Mouse (Mus musculus): Measurements from ENCODE around the gene Lca5.

The Lca5 gene

GRCm38 (mm10) chr9:83389570-83389969, 51.4 kb downstream of the Lca5 start:
- in situ Hi-C loops (cut with MseI, MboI) = loop anchor here in 1 of 2 experiments (10.0 kb wide), 1 partner anchor 215 kb away; no protein-coding TSS in a partner anchor

- in situ Hi-C loops (cut with MseI, MboI) = loop anchor here in 1 of 2 experiments (10.0 kb wide), 1 partner anchor 218 kb away; no protein-coding TSS in a partner anchor
Observed at GRCm38 (mm10) chr9:83386264-83386855, 54.6 kb downstream of the Lca5 start.

- in situ Hi-C loops (cut with MseI, MboI) = loop anchor here in 1 of 2 experiments (10.0 kb wide), 1 partner anchor 220 kb away; no protein-coding TSS in a partner anchor
Observed at GRCm38 (mm10) chr9:83385301-83385700, 55.6 kb downstream of the Lca5 start.

- in situ Hi-C loops (cut with MseI, MboI) = loop anchor here in 1 of 2 experiments (10.0 kb wide), 1 partner anchor 222 kb away; no protein-coding TSS in a partner anchor
Observed at GRCm38 (mm10) chr9:83383235-83383634, 57.7 kb downstream of the Lca5 start.

GRCm38 (mm10) chr9:83382775-83383174, 58.2 kb downstream of the Lca5 start:
- in situ Hi-C loops (cut with MseI, MboI) = loop anchor here in 1 of 2 experiments (10.0 kb wide), 1 partner anchor 222 kb away; no protein-coding TSS in a partner anchor

GRCm38 (mm10) chr9:83381317-83381716, 59.6 kb downstream of the Lca5 start:
- in situ Hi-C loops (cut with MseI, MboI) = loop anchor here in 1 of 2 experiments (10.0 kb wide), 1 partner anchor 223 kb away; no protein-coding TSS in a partner anchor

GRCm38 (mm10) chr9:83379661-83380060, 61.3 kb downstream of the Lca5 start:
- in situ Hi-C loops (cut with MseI, MboI) = loop anchor here in 1 of 2 experiments (10.0 kb wide), 1 partner anchor 225 kb away; no protein-coding TSS in a partner anchor

GRCm38 (mm10) chr9:83377132-83377531, 63.8 kb downstream of the Lca5 start:
- in situ Hi-C loops (cut with MseI, MboI) = no loop called here

GRCm38 (mm10) chr9:83375522-83376176, 65.3 kb downstream of the Lca5 start:
- in situ Hi-C loops (cut with MseI, MboI) = no loop called here

- in situ Hi-C loops (cut with MseI, MboI) = no loop called here
Observed at GRCm38 (mm10) chr9:83370907-83371306, 70.0 kb downstream of the Lca5 start.

GRCm38 (mm10) chr9:83368234-83368633, 72.7 kb downstream of the Lca5 start:
- in situ Hi-C loops (cut with MseI, MboI) = no loop called here

- in situ Hi-C loops (cut with MseI, MboI) = no loop called here
Observed at GRCm38 (mm10) chr9:83355802-83356201, 85.1 kb downstream of the Lca5 start.

GRCm38 (mm10) chr9:83353316-83353715, 87.6 kb downstream of the Lca5 start:
- in situ Hi-C loops (cut with MseI, MboI) = no loop called here

- in situ Hi-C loops (cut with MseI, MboI) = no loop called here
Observed at GRCm38 (mm10) chr9:83351171-83351570, 89.8 kb downstream of the Lca5 start.

GRCm38 (mm10) chr9:83350613-83351012, 90.3 kb downstream of the Lca5 start:
- in situ Hi-C loops (cut with MseI, MboI) = no loop called here

GRCm38 (mm10) chr9:83349905-83350304, 91.0 kb downstream of the Lca5 start:
- in situ Hi-C loops (cut with MseI, MboI) = no loop called here

- in situ Hi-C loops (cut with MseI, MboI) = no loop called here
Observed at GRCm38 (mm10) chr9:83349504-83349903, 91.4 kb downstream of the Lca5 start.

GRCm38 (mm10) chr9:83347521-83347920, 93.4 kb downstream of the Lca5 start:
- in situ Hi-C loops (cut with MseI, MboI) = no loop called here

GRCm38 (mm10) chr9:83342491-83343370, 98.2 kb downstream of the Lca5 start:
- in situ Hi-C loops (cut with MseI, MboI) = no loop called here
